Mouse (Mus musculus) right cerebral cortex, postnatal 10 days (tissue): ENCODE data around the gene Gm10577.

Source experiments
- DNase-seq, 2 experiments: peaks; one replicate each; pipeline ENCODE4 v3.0.0; 2021; ENCODE audit warnings: low spot score in 2 of 2

Gm10577 gene

DNA sequence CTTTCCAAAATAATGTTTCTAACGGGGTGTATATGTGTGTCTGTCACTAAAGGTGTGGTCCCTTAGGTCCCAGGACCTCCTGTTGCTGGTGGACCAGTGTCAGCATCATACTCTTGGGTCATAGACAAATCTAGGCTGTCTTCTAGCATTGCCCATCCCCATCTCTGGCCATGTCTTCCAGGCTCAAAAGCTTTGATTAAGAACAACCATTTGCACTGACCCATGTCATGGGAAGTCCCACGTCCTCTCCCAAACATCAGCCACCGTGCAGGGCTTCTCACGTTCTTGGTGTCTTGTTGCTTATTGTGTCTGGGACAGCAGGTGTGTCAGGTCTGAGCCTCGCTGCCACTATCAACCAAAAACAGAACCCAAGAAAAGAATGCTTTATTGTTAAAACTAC lies 24.9 kb downstream of the Gm10577 start:
- DNase-seq = no peak

DNA sequence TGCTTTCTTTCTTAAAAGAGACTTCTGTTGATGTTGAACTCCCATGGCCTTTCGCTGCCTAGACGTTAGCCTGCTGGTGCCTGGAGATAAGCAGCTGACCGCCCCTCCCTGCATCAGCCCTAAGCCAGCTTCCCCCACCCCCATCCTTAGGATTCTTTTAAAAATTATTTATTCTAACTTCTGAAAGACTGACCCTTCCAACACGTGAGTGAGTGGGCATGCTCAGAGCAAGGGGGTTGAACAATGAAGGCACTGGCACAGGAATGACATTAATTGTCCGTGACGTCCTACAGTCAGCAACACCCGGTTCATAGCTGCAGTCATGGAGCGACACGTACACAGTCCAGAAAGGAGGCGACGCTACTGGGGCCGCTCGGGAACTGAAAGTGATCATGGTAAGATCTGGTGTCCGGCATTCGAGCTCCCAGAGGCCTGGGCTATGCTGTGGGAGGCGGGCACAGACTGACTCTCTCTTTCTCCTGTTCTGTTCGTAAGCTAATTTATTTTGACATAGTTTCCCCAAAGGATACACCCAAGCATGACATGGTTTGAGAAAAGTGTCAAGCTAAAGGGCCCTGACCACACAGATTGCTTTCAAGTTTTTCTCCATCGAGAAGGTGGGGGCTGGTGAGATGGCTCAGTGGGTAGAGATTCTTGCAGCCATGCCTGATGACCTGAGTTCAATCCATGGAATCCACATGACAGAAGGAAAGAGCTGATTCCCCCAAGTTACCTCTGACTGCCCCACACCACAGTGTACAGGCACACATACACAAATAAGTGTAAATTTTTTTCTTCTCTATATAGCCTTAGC lies 25.8 kb downstream of the Gm10577 start:
- no peak for DNase-seq

DNA sequence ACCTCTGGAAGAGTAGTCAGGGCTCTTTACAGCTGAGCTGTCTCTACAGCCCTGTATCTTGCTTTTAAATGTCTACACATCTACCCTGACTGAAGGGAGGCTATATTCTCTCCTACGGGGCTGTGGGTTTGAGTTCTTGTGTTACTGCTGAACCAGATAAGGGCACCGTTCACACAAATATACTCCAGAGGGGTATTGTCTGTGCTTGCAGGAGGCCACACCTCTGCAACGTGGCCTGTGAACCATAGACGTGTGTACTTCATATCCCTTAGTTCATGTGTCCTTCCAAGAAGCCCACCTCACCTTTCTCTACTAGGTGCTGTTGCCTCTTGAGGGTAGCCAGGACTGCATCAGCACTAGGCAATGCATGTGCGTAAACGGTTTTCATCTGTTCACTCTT lies 28.4 kb downstream of the Gm10577 start:
- no peak for DNase-seq

DNA sequence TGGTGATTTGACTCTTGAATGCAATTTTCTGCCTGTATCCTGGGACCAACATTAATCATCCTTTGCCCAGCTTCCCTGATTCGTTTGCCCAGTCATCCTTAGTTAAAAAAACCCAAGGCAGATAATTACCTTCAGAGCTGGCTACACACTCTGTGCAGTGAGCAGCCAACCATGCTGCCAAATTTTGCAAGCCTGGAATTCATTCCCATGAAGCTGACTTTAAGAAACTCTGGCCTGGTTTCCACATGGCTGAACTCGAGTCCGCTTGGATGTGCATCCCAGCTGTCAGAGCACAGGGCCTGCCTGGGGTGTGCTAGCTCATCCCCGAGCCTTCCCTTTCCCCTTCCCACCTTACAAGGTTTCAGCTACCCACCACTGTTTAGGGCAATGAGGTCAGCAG lies 29.5 kb downstream of the Gm10577 start:
- DNase-seq = peak; percentile 43 to 45

DNA sequence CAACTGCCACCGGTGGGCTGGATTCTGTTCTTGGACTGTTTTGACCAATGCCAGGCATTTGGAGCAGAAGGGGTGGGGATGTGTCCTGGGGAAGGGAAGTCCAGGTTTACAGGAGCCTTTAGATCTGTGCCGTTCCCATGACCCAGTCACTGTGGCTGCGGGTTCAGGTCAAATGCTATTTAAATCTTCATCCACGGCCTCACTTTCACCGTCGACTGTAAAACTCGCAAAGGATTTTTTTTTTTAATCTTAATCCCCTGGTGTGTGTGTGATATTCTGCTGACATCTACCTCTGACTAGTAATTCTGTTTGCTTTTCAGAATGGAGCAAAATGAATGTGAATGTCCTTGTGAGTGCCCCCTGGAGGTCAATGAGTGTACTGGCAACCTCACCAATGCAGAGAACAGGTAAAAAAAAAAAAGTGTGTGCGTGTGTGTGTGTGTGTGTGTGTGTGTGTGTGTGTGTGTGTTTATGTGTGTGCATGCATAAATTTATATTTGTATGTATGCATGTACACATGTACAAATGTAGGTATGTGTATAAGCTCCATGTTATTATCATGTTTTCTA lies 32.2 kb downstream of the Gm10577 start:
- DNase-seq = peak in 1 of 2 experiments; percentile 32

DNA sequence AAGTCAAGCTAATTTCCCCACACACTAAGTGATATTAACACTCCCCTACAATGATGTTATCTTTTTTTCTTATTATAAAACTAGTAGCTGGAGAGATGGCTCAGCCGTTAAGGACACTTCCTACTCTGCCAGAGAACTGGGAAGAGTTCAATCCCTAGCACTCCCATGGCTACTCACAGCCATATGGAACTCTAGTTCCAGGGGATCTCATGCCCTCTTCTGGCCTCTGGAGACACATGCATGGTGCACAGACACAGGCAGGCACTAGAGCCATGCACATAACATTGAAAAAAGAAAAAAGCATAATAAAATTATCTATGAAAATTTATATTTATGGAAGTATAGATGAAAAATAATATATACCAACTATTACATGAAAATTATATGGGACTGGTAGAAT lies 33.3 kb downstream of the Gm10577 start:
- no peak for DNase-seq

DNA sequence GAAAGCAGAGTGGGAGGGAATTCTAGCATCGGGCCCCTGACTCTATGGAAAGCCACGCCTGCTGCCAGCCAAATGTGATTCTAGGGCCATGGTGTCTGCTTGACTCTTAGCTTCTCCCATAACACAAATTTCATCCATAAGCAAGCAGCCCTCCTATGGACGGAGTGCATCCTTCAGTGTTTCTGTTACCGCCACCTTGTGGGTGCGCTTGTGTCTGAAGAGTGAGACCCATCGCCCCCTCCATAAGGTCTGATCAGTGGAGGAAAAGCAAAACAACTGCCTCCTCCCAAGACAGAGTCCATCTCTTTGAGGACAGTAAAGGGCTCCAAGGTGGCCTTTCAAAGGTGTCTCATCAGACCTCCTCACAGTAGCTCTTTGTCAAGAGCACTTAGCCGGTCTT lies 43.0 kb downstream of the Gm10577 start:
- no peak for DNase-seq

DNA sequence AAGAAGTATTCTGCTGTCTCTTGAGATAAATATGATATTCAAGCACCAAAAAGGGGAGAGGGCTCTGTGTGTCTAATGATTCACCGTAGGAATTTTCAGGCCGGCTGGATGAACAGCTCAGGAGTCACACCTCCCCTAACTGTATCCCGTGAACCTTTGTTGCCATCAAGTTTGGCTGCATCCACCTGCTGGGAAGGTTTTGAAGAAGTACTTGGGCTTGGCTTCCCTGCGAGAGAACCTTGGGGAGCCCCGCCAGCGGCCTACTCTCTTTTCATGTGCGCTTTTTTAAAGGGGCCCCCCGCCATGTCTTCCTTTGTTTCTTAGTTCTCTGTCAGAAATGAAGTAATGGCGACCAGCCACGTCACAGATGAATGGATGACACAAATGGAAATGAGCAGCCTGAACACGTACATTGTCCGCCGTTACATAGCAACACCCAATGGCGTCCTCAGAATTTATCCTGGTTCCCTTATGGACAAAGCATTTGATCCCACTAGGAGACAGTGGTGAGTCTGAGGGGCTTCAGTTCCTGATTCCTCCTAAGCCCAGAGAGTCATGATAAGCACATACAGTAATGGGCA lies 46.0 kb downstream of the Gm10577 start:
- no peak for DNase-seq

DNA sequence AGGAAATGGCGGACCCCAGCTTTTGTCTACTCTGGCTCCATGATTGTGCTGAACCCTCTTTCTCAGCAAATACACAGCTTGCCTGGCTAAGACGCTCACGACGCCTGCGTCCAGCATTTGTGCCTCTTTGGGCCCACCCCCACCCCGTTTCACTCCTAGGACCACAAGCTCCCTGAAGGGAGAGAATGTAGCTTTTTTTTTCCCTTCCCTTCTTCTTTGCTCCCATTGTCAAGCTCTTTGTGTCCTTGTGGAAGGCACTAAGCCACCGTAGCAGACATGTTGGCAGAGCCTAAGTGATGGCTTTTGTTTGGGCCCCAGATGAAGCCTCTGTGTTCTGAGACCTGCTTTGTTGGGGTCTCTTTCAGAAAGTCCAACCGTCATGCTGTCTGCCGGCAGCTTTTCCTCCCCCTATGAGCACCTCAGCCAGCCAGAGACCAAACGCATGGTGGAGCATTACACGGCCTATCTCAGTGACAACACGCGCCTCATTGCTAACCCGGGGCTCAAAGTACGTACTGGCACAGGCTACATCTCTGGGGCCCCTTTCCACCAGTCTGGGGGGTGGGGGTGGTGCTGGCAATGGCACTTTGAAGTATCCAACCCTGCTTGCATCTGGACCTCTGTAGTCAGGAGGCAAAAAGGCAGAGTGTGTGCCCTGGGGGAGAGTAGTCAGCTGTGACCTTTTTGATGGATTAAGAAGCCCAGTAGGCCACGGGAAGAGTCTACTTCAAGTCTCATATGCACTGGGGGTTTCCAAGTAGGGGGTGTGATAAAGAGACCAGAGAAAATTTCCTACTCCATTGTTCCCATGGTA lies 46.6 kb downstream of the Gm10577 start:
- DNase-seq = no peak
